Mouse (Mus musculus): ENCODE results near the gene Ccdc162.
A peak's percentile ranks its signal among the peaks of the same experiment; 100 is the strongest.
"Not testable (repeated sequence)": the region's sequence is repeated elsewhere in the genome, so short reads cannot be mapped to it uniquely, and the experiment has no call there.

Ccdc162 gene

DNA sequence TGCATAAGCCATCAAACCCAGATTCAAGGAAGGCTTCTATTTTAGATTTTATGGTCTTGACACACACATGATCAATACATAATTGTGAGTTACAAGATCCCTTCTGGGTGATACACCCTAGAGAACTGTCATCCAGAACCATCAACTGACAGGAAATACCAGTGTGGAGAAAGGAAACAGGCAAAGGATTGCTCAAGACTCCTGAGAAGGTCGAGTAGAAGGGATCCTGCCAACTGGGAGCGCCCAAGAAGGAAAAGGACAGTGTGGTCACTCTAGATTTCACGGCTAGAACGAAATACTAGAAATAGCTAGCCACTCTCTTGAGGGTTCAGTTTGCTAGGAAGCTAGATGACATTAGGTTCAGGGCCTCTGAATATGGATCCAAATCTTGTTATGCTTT lies 173.0 kb downstream of the Ccdc162 start:
- no peak for DNase-seq (ENCODE audit: extremely low read depth, low read depth, low spot score)

DNA sequence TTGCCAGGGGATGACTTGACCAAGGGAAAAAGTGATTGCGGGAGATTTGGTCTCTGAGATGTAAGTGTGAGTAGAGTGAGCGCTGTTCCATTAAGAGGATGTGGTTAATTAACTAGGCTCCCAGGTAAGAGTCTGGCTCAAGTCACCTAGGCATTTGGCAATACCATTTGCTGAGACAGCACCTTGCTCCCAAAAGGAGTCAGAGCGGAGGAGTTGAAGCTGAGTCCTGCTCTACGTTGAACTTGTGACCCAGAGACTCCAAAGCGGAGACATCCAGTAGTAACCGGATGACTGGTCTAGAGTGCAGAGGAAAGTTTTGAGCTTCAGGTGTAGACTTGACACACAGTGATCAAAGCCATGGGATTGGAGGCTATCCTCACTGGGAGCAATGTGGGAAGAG lies 174.4 kb downstream of the Ccdc162 start:
- no peak for DNase-seq (ENCODE audit: extremely low read depth, low read depth, low spot score)

DNA sequence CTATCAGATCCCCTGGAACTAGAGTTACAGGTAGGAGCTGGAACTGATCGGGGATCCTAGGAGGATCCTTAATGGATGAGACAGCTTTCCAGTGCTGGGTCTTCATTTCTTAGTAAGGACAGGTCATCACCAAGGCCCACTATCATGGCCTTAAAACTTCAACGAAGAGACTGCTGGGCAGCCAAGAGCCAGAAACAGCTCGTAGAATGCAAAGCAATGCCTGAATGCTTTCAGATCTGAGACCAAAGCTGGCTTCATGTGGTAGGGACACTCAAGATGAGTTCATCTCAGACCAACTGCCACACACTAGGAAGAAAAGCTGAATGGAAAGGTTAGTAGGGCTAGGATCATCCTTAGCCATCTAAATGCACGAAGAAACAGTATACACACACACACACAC lies 177.4 kb downstream of the Ccdc162 start:
- DNase-seq (ENCODE audit: extremely low read depth, low read depth, low spot score): no peak

DNA sequence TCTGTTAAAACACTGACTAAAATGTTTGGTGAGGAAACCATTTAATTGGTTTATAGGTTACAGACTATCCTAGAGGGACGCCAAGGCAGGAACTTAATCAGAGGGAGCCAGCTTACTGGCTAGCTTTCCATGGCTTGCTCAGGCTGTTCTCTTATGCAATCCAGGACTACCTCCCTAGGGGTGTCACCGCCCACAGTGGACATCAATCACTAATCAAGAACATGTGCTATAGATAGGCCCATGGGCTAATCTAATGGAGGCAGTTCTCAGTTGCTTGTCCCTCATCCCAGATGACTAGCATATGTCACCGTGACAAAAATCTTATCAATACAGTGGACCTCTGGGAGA lies 178.5 kb downstream of the Ccdc162 start:
- DNase-seq (ENCODE audit: extremely low read depth, low read depth, low spot score): no peak

DNA sequence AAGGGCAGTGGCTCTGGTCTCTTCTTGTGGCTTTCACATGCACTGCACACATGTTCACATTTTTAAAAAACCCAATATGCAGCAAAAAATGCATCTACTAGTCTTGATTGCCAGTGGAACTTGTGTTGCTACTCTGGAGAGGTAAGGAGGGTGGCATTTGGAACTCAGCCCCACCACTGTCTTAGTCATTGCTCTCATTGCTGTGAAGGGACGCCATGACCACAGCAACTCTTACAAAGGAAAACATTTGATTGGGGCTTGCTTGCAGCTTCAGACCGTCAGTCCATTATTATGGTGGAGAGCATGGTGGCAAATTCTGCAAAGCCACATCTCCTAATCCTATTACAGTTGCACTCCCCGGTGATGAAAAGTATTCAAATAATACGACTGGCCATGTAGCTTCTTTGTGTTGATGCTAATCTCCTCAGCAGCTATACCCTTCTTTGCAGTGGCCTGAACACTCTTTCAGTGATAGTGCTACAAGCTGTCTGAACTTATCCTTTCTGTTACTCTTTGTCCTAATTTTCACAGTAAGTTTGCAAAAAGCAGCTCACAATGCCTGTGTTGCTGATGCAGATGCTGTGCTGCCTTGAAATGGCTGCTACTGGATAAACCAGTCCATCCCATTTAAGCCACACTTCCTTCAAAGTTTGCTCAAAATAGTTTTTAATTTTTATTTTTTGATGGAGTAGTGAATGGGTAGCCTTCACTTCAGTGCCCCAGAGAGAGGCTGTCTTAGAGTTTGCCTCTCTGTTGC lies 179.0 kb downstream of the Ccdc162 start:
- no peak for DNase-seq (ENCODE audit: extremely low read depth, low read depth, low spot score)

DNA sequence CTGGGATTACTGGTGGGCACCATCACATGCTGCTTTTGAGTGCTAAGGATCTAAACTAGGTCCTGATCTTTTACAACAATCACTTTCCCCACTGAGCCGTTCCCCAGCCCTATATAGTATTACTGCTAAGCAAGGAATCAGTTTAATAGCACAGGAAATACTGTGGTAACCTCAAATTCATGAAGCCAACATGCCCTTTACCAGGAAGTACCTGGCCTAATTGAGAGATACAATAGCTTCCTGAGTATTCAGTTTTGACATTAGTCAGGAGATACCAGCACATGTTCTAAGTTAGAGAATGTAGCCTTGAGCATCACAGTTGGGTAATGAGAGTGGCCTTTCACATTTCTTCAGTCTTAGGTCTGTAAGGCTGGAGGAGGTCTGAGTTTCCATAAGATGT lies 179.7 kb downstream of the Ccdc162 start:
- DNase-seq (ENCODE audit: extremely low read depth, low read depth, low spot score): no peak

DNA sequence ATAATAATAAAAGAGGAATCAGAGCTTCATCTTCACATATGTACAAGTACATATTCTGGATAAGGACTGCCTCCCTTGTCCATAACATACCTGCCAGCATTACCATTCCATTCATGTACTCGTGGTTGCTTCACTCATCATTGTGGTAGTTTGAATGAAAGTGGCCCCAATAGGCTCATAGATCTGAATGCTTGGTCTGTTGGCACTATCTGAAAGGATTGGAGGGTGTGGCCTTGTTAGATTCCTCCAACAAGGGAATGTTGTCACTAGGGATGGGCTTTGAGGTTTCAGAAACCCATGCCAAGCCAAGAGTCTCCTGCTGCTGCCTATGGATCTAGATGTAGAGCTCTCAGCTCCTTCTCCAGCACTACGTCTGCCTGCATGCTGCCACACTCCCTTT lies 180.4 kb downstream of the Ccdc162 start:
- no peak for DNase-seq (ENCODE audit: extremely low read depth, low read depth, low spot score)

DNA sequence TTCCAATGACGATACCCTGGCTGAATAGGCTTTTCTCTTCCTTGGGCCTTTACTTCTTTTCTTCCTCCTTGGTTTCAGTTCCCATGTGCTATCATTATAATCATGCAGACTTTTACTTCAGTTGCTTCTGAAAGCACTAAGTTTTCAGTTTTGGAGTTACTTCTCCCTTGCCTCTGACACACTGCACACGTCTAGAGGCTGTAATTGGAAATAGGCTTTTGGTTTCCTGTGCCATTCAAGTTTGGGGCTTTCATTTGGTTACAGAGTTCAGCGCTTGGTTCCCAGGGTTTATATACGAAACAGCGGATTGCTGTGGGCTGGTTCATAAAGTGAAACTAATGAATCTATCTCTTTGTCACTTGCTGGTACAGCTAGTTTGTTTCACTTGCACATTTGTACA lies 186.5 kb downstream of the Ccdc162 start:
- DNase-seq (ENCODE audit: extremely low read depth, low read depth, low spot score): no peak

DNA sequence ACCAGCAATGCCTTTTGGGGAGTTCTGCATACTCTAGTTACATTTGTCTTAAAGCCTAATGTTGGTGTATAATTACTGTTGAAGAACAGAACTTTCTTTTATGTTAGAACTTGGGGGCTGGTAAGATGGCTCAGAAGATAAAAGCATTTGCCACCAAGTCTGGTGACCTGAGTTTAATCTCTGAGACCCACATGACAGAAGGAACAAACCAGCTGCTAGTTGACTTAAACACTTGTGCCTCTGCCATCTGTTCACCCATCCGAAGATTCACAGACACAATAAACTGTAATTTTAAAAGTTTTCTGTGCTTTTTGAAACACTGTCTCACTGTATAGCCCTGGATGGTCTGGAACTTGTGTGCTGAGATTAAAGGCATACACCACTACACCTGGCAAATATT lies 190.7 kb downstream of the Ccdc162 start:
- DNase-seq (ENCODE audit: extremely low read depth, low read depth, low spot score): no peak

DNA sequence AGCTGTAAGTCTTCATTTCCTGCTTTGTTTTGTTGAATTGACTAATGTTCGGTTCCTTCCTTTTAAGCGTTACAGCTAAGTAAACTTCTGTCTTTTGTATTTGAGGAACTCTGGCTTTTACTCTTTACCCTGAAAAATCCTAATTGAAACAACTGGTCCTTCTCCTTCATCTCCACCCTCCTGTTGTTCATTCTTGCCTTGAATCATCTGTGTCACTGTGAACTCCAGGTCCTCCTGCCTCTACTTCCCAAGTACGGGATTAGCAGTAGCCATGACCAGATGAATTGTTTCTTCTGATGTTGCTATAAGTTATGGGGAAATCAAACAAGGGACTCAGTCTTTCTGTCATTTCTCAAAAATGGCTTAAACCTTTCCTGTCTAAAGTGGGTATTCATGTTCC lies 193.0 kb downstream of the Ccdc162 start:
- no peak for DNase-seq (ENCODE audit: extremely low read depth, low read depth, low spot score)

DNA sequence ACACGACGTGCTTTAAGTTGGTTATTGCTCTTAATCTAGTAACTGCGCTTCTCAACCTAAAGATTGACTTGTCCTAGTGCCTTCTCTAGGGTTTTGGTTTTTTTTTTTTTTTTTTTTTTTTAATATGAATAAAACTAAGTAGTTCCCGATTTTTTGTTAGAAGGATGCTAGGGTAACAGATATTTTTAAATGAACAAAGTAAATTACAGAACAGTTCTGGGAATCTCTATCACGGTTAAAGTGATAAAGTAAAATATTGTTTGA lies 196.1 kb downstream of the Ccdc162 start:
- DNase-seq (ENCODE audit: extremely low read depth, low read depth, low spot score): no peak

DNA sequence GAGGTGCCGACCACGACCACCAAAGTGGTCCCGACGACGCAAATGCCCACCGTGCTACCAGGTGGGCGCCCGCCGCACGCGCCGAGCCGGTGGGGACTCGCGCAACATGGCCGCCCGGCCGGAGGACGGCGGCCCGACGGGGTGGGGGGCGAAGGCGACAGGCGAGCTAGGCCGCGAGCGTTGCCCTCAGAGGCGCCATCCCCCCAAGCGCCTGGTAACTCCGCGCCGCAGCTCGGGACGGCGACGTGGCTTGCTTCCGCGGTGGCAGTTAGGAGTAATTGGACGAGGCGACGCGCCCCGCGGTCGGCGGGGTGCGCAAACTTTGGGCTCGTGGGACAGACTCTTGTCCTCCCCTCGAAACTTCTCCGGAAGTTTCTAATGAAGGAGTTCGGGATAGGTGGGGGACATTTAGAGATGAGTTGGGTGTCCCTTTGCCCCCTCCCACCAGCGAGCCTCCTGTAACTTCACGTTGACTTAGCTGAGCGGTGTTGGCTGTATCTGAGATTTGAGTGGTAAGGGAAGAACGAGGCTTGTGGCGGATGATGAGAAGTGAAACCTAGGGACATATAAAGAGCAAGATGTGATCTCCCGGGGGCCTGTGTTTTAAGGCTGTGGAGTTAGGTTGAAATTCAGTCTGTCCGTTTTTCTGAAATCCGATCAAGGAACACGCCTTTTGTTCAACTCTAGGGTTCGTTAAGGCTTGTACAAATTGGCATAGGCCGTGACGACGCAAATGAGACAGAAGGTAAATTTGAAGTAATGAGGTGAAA lies 196.6 kb downstream of the Ccdc162 start:
- no peak for DNase-seq (ENCODE audit: extremely low read depth, low read depth, low spot score)

DNA sequence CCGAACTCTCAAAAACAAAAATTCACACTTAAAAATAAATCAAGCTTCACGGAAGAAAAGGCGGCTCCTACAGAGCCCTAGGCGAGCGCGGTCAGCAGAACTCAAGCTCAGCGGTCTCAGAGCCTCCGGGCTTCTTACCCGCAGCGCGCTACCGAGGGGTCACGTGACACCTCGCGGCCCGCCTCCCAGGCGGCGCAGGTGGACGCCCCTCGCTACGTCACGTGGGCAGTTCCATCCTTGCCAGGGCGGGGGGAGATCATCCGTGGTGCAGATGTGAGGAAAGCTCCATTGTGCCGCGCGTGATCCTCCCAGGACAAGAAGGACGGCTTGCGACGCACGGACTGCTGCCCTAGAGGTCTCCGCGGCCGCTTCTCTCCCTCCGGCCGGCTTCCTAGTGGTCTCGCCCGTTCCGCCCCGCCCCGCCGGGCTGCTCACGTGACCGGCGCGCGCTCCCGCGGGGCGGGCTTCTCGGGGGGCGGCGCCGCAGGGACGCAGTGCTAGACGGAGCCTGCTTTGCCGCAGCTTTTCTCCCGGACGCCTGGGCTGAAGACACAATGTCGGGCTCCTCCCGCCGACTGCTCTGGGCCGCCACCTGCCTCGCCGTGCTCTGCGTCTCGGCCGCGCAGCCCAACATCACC lies 197.3 kb downstream of the Ccdc162 start, which contains the start of gene Cd164:
Cd164 (plus strand) TSS at position 434 of the 638 bp plus-strand sequence.
- DNase-seq (ENCODE audit: extremely low read depth, low read depth, low spot score): no peak

DNA sequence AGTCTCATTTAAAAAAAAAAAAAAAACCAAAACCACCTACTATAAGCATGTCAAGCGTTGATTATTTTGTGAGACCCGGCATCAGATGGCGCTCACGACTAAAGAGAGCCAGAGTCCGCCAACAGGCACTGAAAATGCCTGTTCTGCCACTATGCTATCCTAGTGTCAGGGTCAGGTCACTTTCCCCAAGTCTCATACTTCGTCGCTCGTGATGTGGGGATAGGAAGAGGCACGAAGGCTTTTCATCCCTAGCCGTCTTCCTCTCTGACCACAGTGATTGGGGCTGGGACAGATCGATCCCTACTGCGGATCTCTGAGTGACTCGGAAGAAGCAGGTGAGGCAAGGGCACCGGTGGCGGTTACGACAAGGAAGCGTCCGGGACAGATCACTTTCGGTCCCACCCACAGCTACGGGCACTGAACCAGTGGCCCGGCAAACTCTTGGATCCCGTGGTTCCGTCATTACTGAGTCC lies 197.9 kb downstream of the Ccdc162 start:
- peak; percentile 50 for DNase-seq (ENCODE audit: extremely low read depth, low read depth, low spot score)

DNA sequence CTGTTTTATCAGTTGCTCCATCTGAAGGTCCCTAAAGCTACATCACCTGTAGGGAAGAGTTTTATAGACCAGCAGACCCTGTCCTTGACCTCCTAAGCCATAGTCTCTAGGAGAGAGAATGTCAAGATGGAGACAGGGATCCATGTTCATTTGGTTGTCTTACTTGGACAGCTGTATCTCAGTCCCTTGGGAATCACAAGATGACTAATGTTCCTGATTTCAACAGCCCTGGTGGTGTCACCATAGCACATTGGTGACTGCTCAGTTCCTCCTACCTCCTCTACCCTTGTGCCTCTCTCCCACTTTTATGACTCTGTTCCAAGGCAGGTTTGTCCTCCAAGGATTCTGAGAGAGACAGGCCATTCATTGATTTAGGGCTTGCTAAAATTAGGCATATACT lies 201.5 kb downstream of the Ccdc162 start:
- DNase-seq (ENCODE audit: extremely low read depth, low read depth, low spot score): no peak

DNA sequence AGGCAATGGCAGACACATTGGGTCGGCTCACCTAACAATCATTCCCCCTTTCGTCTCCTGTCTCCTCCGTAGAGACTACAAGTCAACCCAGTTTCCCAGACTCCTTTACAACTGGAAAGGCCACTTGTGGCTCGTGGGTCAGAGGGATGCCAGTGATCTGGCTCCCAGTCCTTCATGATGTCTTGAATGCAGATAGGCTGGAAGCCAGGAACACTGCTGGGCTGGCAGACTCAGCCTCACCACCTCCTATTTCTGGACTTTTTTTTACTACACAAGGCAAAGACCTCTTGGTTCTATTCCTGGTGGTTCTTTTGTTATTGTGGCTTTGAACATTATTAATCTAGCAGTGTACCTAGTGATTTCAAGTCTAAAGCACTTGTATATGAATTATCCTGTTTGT lies 202.1 kb downstream of the Ccdc162 start:
- no peak for DNase-seq (ENCODE audit: extremely low read depth, low read depth, low spot score)

DNA sequence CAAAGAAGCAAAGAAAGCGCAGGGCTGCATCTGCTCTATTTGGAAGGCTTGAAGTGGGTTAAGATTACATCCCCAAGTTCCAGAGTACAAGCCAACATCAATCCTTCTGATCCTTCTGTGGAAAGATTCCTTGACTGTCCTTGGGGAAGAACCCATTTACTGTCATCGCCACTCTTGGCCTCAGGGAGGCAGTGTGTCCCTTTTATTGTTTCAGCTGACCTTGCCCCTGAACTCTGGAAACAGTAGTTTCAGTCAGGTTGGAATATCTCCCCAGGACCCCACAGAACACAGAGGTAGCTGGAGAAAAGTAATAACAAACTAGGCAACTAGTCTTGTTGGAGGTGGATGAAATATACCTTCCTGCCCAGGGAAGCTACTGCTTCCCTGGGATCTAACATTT lies 207.3 kb downstream of the Ccdc162 start:
- DNase-seq (ENCODE audit: extremely low read depth, low read depth, low spot score): no peak

DNA sequence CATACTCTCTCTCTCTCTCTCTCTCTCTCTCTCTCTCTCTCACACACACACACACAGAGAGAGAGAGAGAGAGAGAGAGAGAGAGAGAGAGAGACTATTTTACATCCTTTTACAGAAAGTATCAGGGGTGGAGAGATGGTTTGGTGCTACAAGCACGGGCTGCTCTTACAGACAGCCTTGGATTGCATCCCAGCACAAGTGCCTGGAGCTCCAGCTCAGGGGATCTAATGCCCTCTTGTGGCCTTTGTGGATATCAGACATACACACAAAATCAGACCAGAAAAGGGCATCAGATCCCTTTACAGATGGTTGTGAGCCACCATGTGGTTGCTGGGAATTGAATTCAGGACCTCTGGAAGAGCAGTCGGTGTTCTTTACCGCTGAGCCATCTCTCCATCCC lies 211.0 kb downstream of the Ccdc162 start:
- not testable (repeated sequence) for DNase-seq (ENCODE audit: extremely low read depth, low read depth, low spot score)

DNA sequence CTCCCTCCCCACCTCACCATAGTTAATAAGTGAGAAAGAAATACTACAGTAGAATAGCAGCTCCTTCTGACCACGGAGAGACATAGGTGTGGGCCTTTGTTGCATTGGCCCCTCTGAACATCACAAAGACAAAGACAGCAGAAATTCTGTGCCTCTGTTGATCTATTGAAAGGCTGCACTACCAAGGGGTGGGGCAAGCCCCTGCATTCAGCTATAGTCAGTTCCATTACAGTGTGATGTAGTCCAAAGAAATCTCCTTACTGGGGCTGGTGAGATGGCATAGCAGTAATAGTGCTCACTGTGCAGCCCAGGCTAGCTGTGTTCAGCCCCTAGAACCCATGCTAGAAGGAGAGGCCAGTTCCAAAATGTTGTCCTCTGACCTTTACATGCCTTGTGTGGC lies 211.4 kb downstream of the Ccdc162 start:
- DNase-seq (ENCODE audit: extremely low read depth, low read depth, low spot score): no peak

DNA sequence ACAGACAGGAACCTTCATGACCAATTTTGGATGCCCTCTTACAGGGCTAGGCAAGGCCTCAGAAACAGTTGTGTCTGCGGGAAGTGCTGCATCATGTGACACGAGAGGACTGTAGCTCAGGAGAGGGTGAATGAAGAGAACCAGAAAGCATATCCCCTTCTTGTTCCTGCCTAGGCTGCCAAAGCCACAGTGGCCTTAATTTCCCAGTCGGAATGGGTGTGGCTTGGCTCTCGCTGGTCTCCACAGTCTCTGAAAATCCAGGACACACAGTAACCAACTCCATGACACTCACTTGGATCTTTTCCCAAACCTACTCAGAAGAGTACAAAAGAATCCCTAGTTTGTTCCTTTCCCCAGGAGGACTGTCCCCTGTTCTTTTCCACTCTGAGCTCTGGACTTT lies 215.5 kb downstream of the Ccdc162 start:
- DNase-seq (ENCODE audit: extremely low read depth, low read depth, low spot score): no peak

DNA sequence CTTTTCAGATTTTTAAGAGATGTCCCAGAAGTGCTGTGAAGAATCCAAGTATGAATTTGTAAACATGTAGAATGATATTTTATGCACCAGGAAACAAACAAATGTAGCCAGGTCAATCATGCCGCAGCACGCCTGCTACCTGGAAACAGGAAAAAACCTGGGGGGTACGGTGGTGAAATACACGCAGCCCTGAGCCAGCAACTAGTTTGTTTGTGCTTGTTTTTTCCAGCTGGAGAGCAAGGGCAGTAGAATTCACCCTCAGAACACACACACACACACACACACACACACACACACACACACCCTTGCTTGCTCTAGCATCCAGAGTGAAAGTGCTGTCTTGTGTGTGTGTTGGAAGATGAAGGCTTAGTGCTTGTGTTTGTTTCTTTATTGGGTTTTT lies 225.3 kb downstream of the Ccdc162 start:
- no peak for DNase-seq (ENCODE audit: extremely low read depth, low read depth, low spot score)

DNA sequence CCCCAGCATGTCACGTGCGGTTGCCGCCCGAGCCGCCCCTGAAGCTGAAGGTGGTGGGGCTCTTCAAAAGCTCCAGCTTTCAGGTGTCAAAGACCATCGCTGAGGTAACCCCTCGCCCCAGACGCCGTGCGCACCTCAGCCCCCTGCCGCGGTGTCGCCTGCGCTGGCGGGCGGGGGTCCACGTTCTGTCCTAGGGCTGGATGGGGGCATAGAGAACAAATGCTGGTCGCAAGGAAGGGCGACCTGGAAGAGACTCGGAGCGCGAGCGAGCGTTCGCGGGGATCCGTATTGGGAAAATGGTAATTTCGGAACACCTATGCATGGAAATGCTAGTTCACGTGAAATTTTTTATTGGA lies 225.9 kb downstream of the Ccdc162 start:
- no peak for DNase-seq (ENCODE audit: extremely low read depth, low read depth, low spot score)
